ENCODE assay signal across 13 mouse cellular contexts in the genomic region with DNA sequence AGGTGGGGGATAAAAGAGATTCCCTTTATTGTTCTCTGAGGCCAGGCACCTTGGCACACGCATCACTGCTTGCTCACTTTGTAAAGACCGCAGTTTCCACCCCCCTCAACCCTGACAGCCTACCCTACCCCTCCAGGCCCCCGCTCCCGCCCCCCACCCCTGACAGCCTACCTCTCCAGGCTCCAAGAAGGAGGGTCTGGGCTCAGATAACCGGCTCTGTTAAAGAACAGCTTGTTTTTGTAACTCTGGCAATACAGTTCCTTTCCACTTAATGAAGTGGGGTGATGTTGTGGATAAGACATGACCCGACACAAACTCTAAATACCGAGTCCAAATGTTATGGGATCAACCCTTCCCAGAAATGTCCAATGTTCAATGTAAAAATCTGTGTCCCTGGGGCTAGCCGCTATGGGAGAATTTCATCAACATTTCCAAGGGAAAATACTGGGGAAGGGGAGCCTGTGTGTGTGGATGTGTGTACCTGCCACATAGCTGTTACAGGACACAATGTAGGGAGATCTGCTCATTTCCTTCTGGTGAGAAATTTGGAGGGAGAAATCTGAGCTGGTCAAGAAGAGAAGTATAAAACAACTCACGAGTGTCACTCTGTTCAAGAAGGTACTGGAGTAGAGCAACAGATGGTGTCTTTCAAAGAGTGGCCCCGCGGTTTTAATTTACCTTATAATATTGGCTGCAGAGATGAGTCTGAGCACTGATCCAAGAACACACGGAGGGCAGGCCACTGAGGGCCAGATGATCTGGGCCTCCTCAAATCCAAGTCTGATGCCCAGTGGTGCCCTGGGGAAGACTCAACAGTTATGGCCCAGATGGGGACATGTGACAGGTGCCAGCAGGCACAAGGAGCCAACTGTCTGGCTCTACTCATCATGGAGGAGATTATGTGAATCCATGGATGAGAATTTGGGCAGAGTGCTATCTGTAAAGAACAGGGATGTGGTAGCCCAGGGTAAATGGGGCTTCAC.
DNase-seq lines count a peak whose midpoint lies in the region; ATAC-seq and TF ChIP-seq lines count a peak whose summit lies in the region.
"Had no signal": no experiment of that assay in that cellular context is flagged by ENCODE, and none has a peak within 500 bp of the region (broad histone marks: within the 10 kb centered on the region; RNA-seq: fewer than 3 reads in every experiment).

No protein-coding gene starts in this region.

- no peak for TF ChIP-seq CTCF in forebrain, postnatal 0 days (IDR thresholded peaks at IDR 0.05; ENCODE audit: low read depth)

- H3K9ac ChIP-seq in forebrain, embryonic 11.5 days (ENCODE audit: low read length), result no peak overlapping the region
- no peak overlapping the region for H3K9ac ChIP-seq in forebrain, postnatal 0 days
- H3K9ac ChIP-seq in kidney, embryonic 16.5 days (replicated peaks; ENCODE audit: low read length), result no peak overlapping the region
- no peak overlapping the region for H3K9ac ChIP-seq in embryonic facial prominence, embryonic 14.5 days (ENCODE audit: low read depth, low read length)
- no peak overlapping the region for H3K9ac ChIP-seq in limb, embryonic 15.5 days
- H3K9ac ChIP-seq: liver, embryonic 13.5 days had no signal

- no peak overlapping the region for H3K4me2 ChIP-seq in forebrain, embryonic 11.5 days (ENCODE audit: low read depth, low read length, severe bottlenecking)
- no peak overlapping the region for H3K4me2 ChIP-seq in forebrain, postnatal 0 days (ENCODE audit: low read depth)
- 0 out of 2 replicates have a peak overlapping the region, but pooled peaks have one; percentile 7 for H3K4me2 ChIP-seq in kidney, embryonic 16.5 days (replicated peaks; ENCODE audit: low read depth, low read length)
- peak overlapping the region; percentile 12; the same call in 1 of the 2 replicates for H3K4me2 ChIP-seq in embryonic facial prominence, embryonic 14.5 days (ENCODE audit: low read depth, low read length)
- H3K4me2 ChIP-seq in limb, embryonic 15.5 days, result no peak overlapping the region
- H3K4me2 ChIP-seq: liver, embryonic 13.5 days had no signal

- DNase-seq in forebrain, embryonic 11.5 days (ENCODE audit: low spot score), result peak; percentile 24
- no peak for DNase-seq in forebrain, postnatal 0 days
- DNase-seq in kidney, postnatal 25 days, result no peak
- no peak for DNase-seq in embryonic facial prominence, embryonic 14.5 days (ENCODE audit: low spot score)
- no peak for DNase-seq in right cerebral cortex, postnatal 10 days (ENCODE audit: low spot score in 2 of 2)
- DNase-seq: B cell, adult 2 months; liver, embryonic 13.5 days had no signal

- no peak overlapping the region for H3K4me3 ChIP-seq in forebrain, embryonic 11.5 days (ENCODE audit: low read depth, low read length)
- H3K4me3 ChIP-seq in forebrain, postnatal 0 days (ENCODE audit: low read depth, low read length), result no peak overlapping the region
- H3K4me3 ChIP-seq in kidney, embryonic 16.5 days (ENCODE audit: low read length), result no peak overlapping the region
- no peak overlapping the region for H3K4me3 ChIP-seq in embryonic facial prominence, embryonic 14.5 days (ENCODE audit: low read depth, low read length)
- no peak overlapping the region for H3K4me3 ChIP-seq in limb, embryonic 15.5 days
- H3K4me3 ChIP-seq: erythroblast, embryonic 14.5 days; liver, embryonic 13.5 days; megakaryocyte, embryonic 14.5 days; myocyte had no signal

- H3K36me3 ChIP-seq in forebrain, embryonic 11.5 days (ENCODE audit: control insufficient read depth, insufficient read depth, low read length), result no peaks in the 10 kb centered on the region
- no peaks in the 10 kb centered on the region for H3K36me3 ChIP-seq in forebrain, postnatal 0 days (ENCODE audit: insufficient read depth)
- H3K36me3 ChIP-seq in kidney, embryonic 16.5 days (ENCODE audit: insufficient read depth, low read length), result no peaks in the 10 kb centered on the region
- no peaks in the 10 kb centered on the region for H3K36me3 ChIP-seq in embryonic facial prominence, embryonic 14.5 days (ENCODE audit: control insufficient read depth, insufficient read depth, low read length)
- H3K36me3 ChIP-seq in limb, embryonic 15.5 days, result no peaks in the 10 kb centered on the region
- H3K36me3 ChIP-seq: liver, embryonic 13.5 days had no signal

- ATAC-seq in forebrain, embryonic 11.5 days (replicated peaks; ENCODE audit: low FRiP score), result no peak
- ATAC-seq in forebrain, postnatal 0 days, result no peak
- ATAC-seq in kidney, embryonic 16.5 days (ENCODE audit: low FRiP score, low TSS enrichment), result peak; percentile 88
- ATAC-seq in embryonic facial prominence, embryonic 14.5 days (ENCODE audit: low read depth), result peak; percentile 88
- ATAC-seq in limb, embryonic 15.5 days (ENCODE audit: insufficient number of reproducible peaks, low FRiP score, low TSS enrichment, low read depth), result peak; percentile 75
- ATAC-seq in megakaryocyte, adult 5-6 weeks (ENCODE audit: poor library complexity, severe bottlenecking), result no peak

- 85% methylated on average over 12 of the region's 12 CpGs for WGBS in forebrain, embryonic 11.5 days
- WGBS in forebrain, postnatal 0 days, result 67% methylated on average over 12 of the region's 12 CpGs
- 26% methylated on average over 12 of the region's 12 CpGs for WGBS in kidney, embryonic 16.5 days
- 53% methylated on average over 12 of the region's 12 CpGs for WGBS in embryonic facial prominence, embryonic 14.5 days
- 38% methylated on average over 12 of the region's 12 CpGs for WGBS in limb, embryonic 15.5 days

- H3K27ac ChIP-seq in forebrain, embryonic 11.5 days (ENCODE audit: low read depth, low read length), result no peak overlapping the region
- H3K27ac ChIP-seq in forebrain, postnatal 0 days (ENCODE audit: low read depth, low read length), result no peak overlapping the region
- H3K27ac ChIP-seq in kidney, embryonic 16.5 days (ENCODE audit: low read length), result peak overlapping the region; percentile 85
- H3K27ac ChIP-seq in embryonic facial prominence, embryonic 14.5 days (replicated peaks; ENCODE audit: low read depth, low read length), result peak overlapping the region; percentile 53
- peak overlapping the region; percentile 81 for H3K27ac ChIP-seq in limb, embryonic 15.5 days
- H3K27ac ChIP-seq: liver, embryonic 13.5 days had no signal

- no peaks in the 10 kb centered on the region for H3K27me3 ChIP-seq in forebrain, embryonic 11.5 days (ENCODE audit: control insufficient read depth, insufficient read depth, low read length)
- H3K27me3 ChIP-seq in forebrain, postnatal 0 days (ENCODE audit: insufficient read depth, low read length), result no peaks in the 10 kb centered on the region
- no peaks in the 10 kb centered on the region for H3K27me3 ChIP-seq in kidney, embryonic 16.5 days (ENCODE audit: insufficient read depth, low read length)
- no peaks in the 10 kb centered on the region for H3K27me3 ChIP-seq in embryonic facial prominence, embryonic 14.5 days (replicated peaks; ENCODE audit: control insufficient read depth, insufficient read depth, low read length)
- no peaks in the 10 kb centered on the region for H3K27me3 ChIP-seq in limb, embryonic 15.5 days
- H3K27me3 ChIP-seq: liver, embryonic 13.5 days; megakaryocyte, embryonic 14.5 days had no signal

- peaks cover 6% of the 10 kb centered on the region; the same call in 1 of the 2 replicates for H3K4me1 ChIP-seq in forebrain, embryonic 11.5 days (replicated peaks; ENCODE audit: control insufficient read depth, insufficient read depth, low read length)
- H3K4me1 ChIP-seq in forebrain, postnatal 0 days (ENCODE audit: insufficient read depth), result no peaks in the 10 kb centered on the region
- H3K4me1 ChIP-seq in kidney, embryonic 16.5 days (ENCODE audit: insufficient read depth, low read length), result peaks cover 28% of the 10 kb centered on the region
- H3K4me1 ChIP-seq in embryonic facial prominence, embryonic 14.5 days (ENCODE audit: control insufficient read depth, insufficient read depth, low read length), result peaks cover 16% of the 10 kb centered on the region
- H3K4me1 ChIP-seq in limb, embryonic 15.5 days, result peaks cover 42% of the 10 kb centered on the region
- H3K4me1 ChIP-seq: liver, embryonic 13.5 days; megakaryocyte, embryonic 14.5 days had no signal

- H3K9me3 ChIP-seq in forebrain, embryonic 11.5 days (ENCODE audit: control insufficient read depth, low read length), result peaks cover 2% of the 10 kb centered on the region; the same call in 1 of the 2 replicates
- H3K9me3 ChIP-seq in forebrain, postnatal 0 days (ENCODE audit: low read length), result no peaks in the 10 kb centered on the region
- no peaks in the 10 kb centered on the region for H3K9me3 ChIP-seq in kidney, embryonic 16.5 days (ENCODE audit: low read length)
- no peaks in the 10 kb centered on the region for H3K9me3 ChIP-seq in embryonic facial prominence, embryonic 14.5 days (ENCODE audit: control insufficient read depth, low read length)
- H3K9me3 ChIP-seq in limb, embryonic 15.5 days, result no peaks in the 10 kb centered on the region
- H3K9me3 ChIP-seq: liver, embryonic 13.5 days had no signal

Comparison
In these comparisons a context has a peak if more than half of its experiments do, and no peak if none do; other contexts are left out.
1. ATAC-seq: peak in kidney, embryonic 16.5 days (single experiment), embryonic facial prominence, embryonic 14.5 days (single experiment) and limb, embryonic 15.5 days (single experiment); none in forebrain, embryonic 11.5 days (single experiment), forebrain, postnatal 0 days (single experiment) and megakaryocyte, adult 5-6 weeks (single experiment).
2. H3K27ac ChIP-seq: peak in kidney, embryonic 16.5 days (single experiment), embryonic facial prominence, embryonic 14.5 days (single experiment) and limb, embryonic 15.5 days (single experiment); none in forebrain, embryonic 11.5 days (single experiment) and forebrain, postnatal 0 days (single experiment).
3. H3K4me2 ChIP-seq: peak in kidney, embryonic 16.5 days (single experiment) and embryonic facial prominence, embryonic 14.5 days (single experiment); none in forebrain, embryonic 11.5 days (single experiment), forebrain, postnatal 0 days (single experiment) and limb, embryonic 15.5 days (single experiment).